Comparison of ENCODE assay signal across 11 mouse cellular contexts in genomic region chr15:101293025-101293621, GRCm38 (mm10). TPM values are rescaled to one million over a fixed set of nuclear protein-coding genes. Genes with fewer than 3 reads are reported as not detected.
A peak's percentile ranks its signal among the peaks of the same experiment; 100 is the strongest.
DNase-seq lines count a peak whose midpoint lies in the region; ATAC-seq and TF ChIP-seq lines count a peak whose summit lies in the region.
"Had no signal": no experiment of that assay in that cellular context is flagged by ENCODE, and none has a peak within 500 bp of the region (broad histone marks: within the 10 kb centered on the region; RNA-seq: fewer than 3 reads in every experiment).

6030408B16Rik (plus strand) TSS chr15:101293212.

- 0 out of 2 replicates have a peak, but pooled peaks have one; percentile 37 for TF ChIP-seq POLR2A in testis, adult 2 months (IDR thresholded peaks at IDR 0.05; ENCODE audit: control insufficient read depth, low read depth, low read length)

- WGBS in heart, embryonic 11.5 days (ENCODE audit: insufficient replicate concordance): 36% methylated on average over 18 of the region's 18 CpGs
- 38% methylated on average over 18 of the region's 18 CpGs for WGBS in lung, embryonic 16.5 days
- 48% methylated on average over 18 of the region's 18 CpGs for WGBS in intestine, embryonic 14.5 days

- peaks cover 10% of the 10 kb centered on the region for H3K36me3 ChIP-seq in heart, embryonic 11.5 days (ENCODE audit: control insufficient read depth, insufficient read depth, low read length)
- peaks cover 18% of the 10 kb centered on the region for H3K36me3 ChIP-seq in lung, embryonic 16.5 days (ENCODE audit: control insufficient read depth, insufficient read depth, low read length)
- H3K36me3 ChIP-seq in intestine, embryonic 14.5 days (ENCODE audit: control insufficient read depth, insufficient read depth, low read length): peaks cover 38% of the 10 kb centered on the region
- H3K36me3 ChIP-seq in testis, adult 2 months (ENCODE audit: control insufficient read depth, insufficient read depth, low read length): no peaks in the 10 kb centered on the region

- no peaks in the 10 kb centered on the region for H3K27me3 ChIP-seq in heart, embryonic 11.5 days (ENCODE audit: control insufficient read depth, insufficient read depth, low read length)
- no peaks in the 10 kb centered on the region for H3K27me3 ChIP-seq in lung, embryonic 16.5 days (ENCODE audit: control insufficient read depth, insufficient read depth, low read depth, low read length)
- H3K27me3 ChIP-seq in intestine, embryonic 14.5 days (replicated peaks; ENCODE audit: control insufficient read depth, insufficient read depth, low read length): no peaks in the 10 kb centered on the region
- no peaks in the 10 kb centered on the region for H3K27me3 ChIP-seq in testis, adult 2 months (ENCODE audit: control insufficient read depth, insufficient read depth, low read length)
- H3K27me3 ChIP-seq: hindbrain, embryonic 15.5 days; midbrain, embryonic 15.5 days had no signal

- peaks cover 12% of the 10 kb centered on the region for H3K4me1 ChIP-seq in heart, embryonic 11.5 days (ENCODE audit: control insufficient read depth, insufficient read depth, low read length)
- no peaks in the 10 kb centered on the region for H3K4me1 ChIP-seq in lung, embryonic 16.5 days (replicated peaks; ENCODE audit: control insufficient read depth, insufficient read depth, low read length)
- H3K4me1 ChIP-seq in intestine, embryonic 14.5 days (replicated peaks; ENCODE audit: control insufficient read depth, insufficient read depth, low read length): peaks cover 23% of the 10 kb centered on the region
- H3K4me1 ChIP-seq in testis, adult 2 months (ENCODE audit: control insufficient read depth, insufficient read depth, low read length): no peaks in the 10 kb centered on the region
- H3K4me1 ChIP-seq: hindbrain, embryonic 15.5 days; midbrain, embryonic 15.5 days had no signal

- 0 out of 2 replicates have a peak, but pooled peaks have one; percentile 49 for ATAC-seq in heart, embryonic 11.5 days (replicated peaks; ENCODE audit: insufficient number of reproducible peaks, low FRiP score, low TSS enrichment)
- peak; percentile 60 for ATAC-seq in lung, embryonic 16.5 days (ENCODE audit: low read depth)
- ATAC-seq in intestine, embryonic 14.5 days (replicated peaks; ENCODE audit: low FRiP score, low TSS enrichment, low read depth): no peak
- ATAC-seq: forebrain, postnatal 0 days; midbrain, embryonic 15.5 days had no signal

- DNase-seq in heart, postnatal 4 days: no peak
- no peak for DNase-seq in lung, adult 18-20 months
- no peak for DNase-seq in intestine, embryonic 14.5 days (ENCODE audit: low spot score)
- no peak for DNase-seq in adrenal gland, postnatal 36 days
- no peak for DNase-seq in cerebellum, postnatal 14 days
- DNase-seq: forebrain, postnatal 0 days had no signal

- no peak within 1 kb of the TSS for H3K4me3 ChIP-seq in heart, embryonic 11.5 days (ENCODE audit: low read depth, low read length)
- peak within 1 kb of the TSS; percentile 39 for H3K4me3 ChIP-seq in lung, embryonic 16.5 days (ENCODE audit: low read length)
- H3K4me3 ChIP-seq in intestine, embryonic 14.5 days (ENCODE audit: low read depth, low read length): peak within 1 kb of the TSS; percentile 23
- peak within 1 kb of the TSS; percentile 51 for H3K4me3 ChIP-seq in testis, adult 2 months (ENCODE audit: control insufficient read depth, low read depth, low read length)
- H3K4me3 ChIP-seq: hindbrain, embryonic 15.5 days; midbrain, embryonic 15.5 days had no signal

- H3K4me2 ChIP-seq in heart, embryonic 11.5 days: peak within 1 kb of the TSS; percentile 31
- peak within 1 kb of the TSS; percentile 44 for H3K4me2 ChIP-seq in lung, embryonic 16.5 days (ENCODE audit: low read depth, low read length)
- peak within 1 kb of the TSS; percentile 43 for H3K4me2 ChIP-seq in intestine, embryonic 14.5 days (ENCODE audit: low read length)
- H3K4me2 ChIP-seq: hindbrain, embryonic 15.5 days; midbrain, embryonic 15.5 days had no signal

- peak within 1 kb of the TSS; percentile 34; the same call in 1 of the 2 replicates for H3K9ac ChIP-seq in heart, embryonic 11.5 days (ENCODE audit: low read depth, low read length)
- peak within 1 kb of the TSS; percentile 62 for H3K9ac ChIP-seq in lung, embryonic 16.5 days (ENCODE audit: low read length)
- H3K9ac ChIP-seq in intestine, embryonic 14.5 days (ENCODE audit: low read length): peak within 1 kb of the TSS; percentile 32; the same call in 1 of the 2 replicates
- H3K9ac ChIP-seq: forebrain, postnatal 0 days; hindbrain, embryonic 15.5 days; midbrain, embryonic 15.5 days had no signal

- no peaks in the 10 kb centered on the region for H3K9me3 ChIP-seq in heart, embryonic 11.5 days (replicated peaks; ENCODE audit: control insufficient read depth, low read length)
- no peaks in the 10 kb centered on the region for H3K9me3 ChIP-seq in lung, embryonic 16.5 days (ENCODE audit: control insufficient read depth, low read length)
- no peaks in the 10 kb centered on the region for H3K9me3 ChIP-seq in intestine, embryonic 14.5 days (ENCODE audit: control insufficient read depth, low read length)
- H3K9me3 ChIP-seq: hindbrain, embryonic 15.5 days; midbrain, embryonic 15.5 days had no signal

- TF ChIP-seq CTCF in testis, adult 2 months (IDR thresholded peaks at IDR 0.05; ENCODE audit: control insufficient read depth, insufficient read depth, insufficient replicate concordance, low read depth, low read length): no peak

- 0 out of 2 replicates have a peak within 1 kb of the TSS, but pooled peaks have one; percentile 15 for H3K27ac ChIP-seq in heart, embryonic 11.5 days (ENCODE audit: low read depth, low read length)
- H3K27ac ChIP-seq in lung, embryonic 16.5 days (ENCODE audit: low read length): peak within 1 kb of the TSS; percentile 93
- peak within 1 kb of the TSS; percentile 84 for H3K27ac ChIP-seq in intestine, embryonic 14.5 days (ENCODE audit: low read depth)
- peak within 1 kb of the TSS; percentile 72 for H3K27ac ChIP-seq in testis, adult 2 months (ENCODE audit: control insufficient read depth, insufficient read depth, low read depth, low read length)
- H3K27ac ChIP-seq: hindbrain, embryonic 15.5 days; midbrain, embryonic 15.5 days had no signal

RNA-seq across cellular contexts. Expression of gene 6030408B16Rik, which starts in this region (rescaled TPM):
- polyA plus RNA-seq in heart, embryonic 11.5 days (2014; fragmentation: Nextera tagmentation; extraction: Ambion mirVana): 1.3 and 2.2 TPM in 2 replicates
- total RNA-seq in heart, postnatal 4 days (2021): 1 to 10 TPM; 4.3 to 4.6 TPM
- 57.2 and 59.7 TPM in 2 replicates for polyA plus RNA-seq in lung, embryonic 16.5 days (2015; fragmentation: Nextera tagmentation; extraction: Ambion mirVana)
- 5.9 and 6.6 TPM in 2 replicates for polyA plus RNA-seq in intestine, embryonic 14.5 days (2014; fragmentation: Nextera tagmentation; extraction: Ambion mirVana)
- 8.5 and 10.4 TPM in 2 replicates for polyA plus RNA-seq in testis, adult 2 months (2012; rRNA removed)
- total RNA-seq in adrenal gland, postnatal 36 days (2021): under 1 TPM; 0.36 to 0.40 TPM
- polyA plus RNA-seq: hindbrain, embryonic 15.5 days had no signal

Comparison
In these comparisons a context has a peak if more than half of its experiments do, and no peak if none do; other contexts are left out.
1. H3K27ac ChIP-seq: peak in every context shown above with its lines; median percentile 93 in lung, embryonic 16.5 days; 84 in intestine, embryonic 14.5 days; 72 in testis, adult 2 months; 15 in heart, embryonic 11.5 days.